Mouse (Mus musculus): Measurements from ENCODE around the gene Sst. TPM values are rescaled to one million over a fixed set of nuclear protein-coding genes. Genes with fewer than 3 reads are reported as not detected.

Gene Sst
- polyA plus RNA-seq, 1 experiment from 2014 or later = not detected

- Histone ChIP-seq H3K4me3 (replicated peaks; ENCODE audit: low read depth, low read length) (no peak overlapping the region), H3K36me3 (ENCODE audit: insufficient read depth, low read length) (no peaks in the 10 kb centered on the region), H3K9me3 (replicated peaks; ENCODE audit: low read length) (no peaks in the 10 kb centered on the region), H3K4me2 (ENCODE audit: low read length) (no peak overlapping the region), H3K4me1 (replicated peaks; ENCODE audit: insufficient read depth, low read length) (no peaks in the 10 kb centered on the region), H3K9ac (ENCODE audit: low read depth, low read length) (no peak overlapping the region), H3K27me3 (ENCODE audit: insufficient read depth, low read length) (no peaks in the 10 kb centered on the region), H3K27ac (no peak overlapping the region)
- ATAC-seq (replicated peaks; ENCODE audit: low FRiP score, low read depth) (no peak), DNase-seq (ENCODE audit: low spot score) (no peak)
- TF ChIP-seq CTCF (IDR thresholded peaks at IDR 0.05; ENCODE audit: low read depth) = no peak
- 76% methylated on average over 7 of the region's 7 CpGs for WGBS
Measured at GRCm38 (mm10) chr16:23901411-23901810, 10.7 kb upstream of the Sst start.

DNA sequence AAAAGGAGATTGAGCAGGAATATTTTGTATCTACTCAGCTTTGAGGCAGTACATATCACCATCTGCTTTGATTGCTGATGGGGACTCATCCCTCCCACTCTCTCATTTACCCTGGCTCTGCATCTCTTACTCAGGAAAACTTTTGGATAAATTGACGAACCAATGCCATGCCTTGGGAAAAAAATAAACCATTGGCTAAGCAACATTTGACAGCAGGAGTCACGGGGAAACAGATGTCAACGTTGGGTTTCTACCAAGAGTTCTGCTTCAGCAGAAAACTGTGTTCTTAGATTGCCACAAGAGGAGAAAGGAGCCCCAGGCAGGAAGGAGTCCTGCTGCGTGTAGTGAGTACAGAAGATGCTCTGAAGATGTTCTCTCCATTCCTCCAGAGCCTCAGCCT, 9.3 kb upstream of the Sst start:
- Histone ChIP-seq H3K4me2 (ENCODE audit: low read length) (no peak overlapping the region), H3K9me3 (replicated peaks; ENCODE audit: low read length) (no peaks in the 10 kb centered on the region), H3K9ac (ENCODE audit: low read depth, low read length) (no peak overlapping the region), H3K27me3 (ENCODE audit: insufficient read depth, low read length) (no peaks in the 10 kb centered on the region), H3K4me3 (replicated peaks; ENCODE audit: low read depth, low read length) (no peak overlapping the region), H3K27ac (no peak overlapping the region), H3K36me3 (ENCODE audit: insufficient read depth, low read length) (no peaks in the 10 kb centered on the region), H3K4me1 (replicated peaks; ENCODE audit: insufficient read depth, low read length) (no peaks in the 10 kb centered on the region)
- WGBS = 80% methylated on average over 4 of the region's 4 CpGs
- DNase-seq (ENCODE audit: low spot score) (no peak), ATAC-seq (replicated peaks; ENCODE audit: low FRiP score, low read depth) (no peak)
- no peak for TF ChIP-seq CTCF (IDR thresholded peaks at IDR 0.05; ENCODE audit: low read depth)

- Histone ChIP-seq H3K27ac (no peak overlapping the region), H3K4me3 (replicated peaks; ENCODE audit: low read depth, low read length) (no peak overlapping the region; the same call in 1 of the 2 replicates), H3K36me3 (ENCODE audit: insufficient read depth, low read length) (no peaks in the 10 kb centered on the region), H3K27me3 (ENCODE audit: insufficient read depth, low read length) (no peaks in the 10 kb centered on the region), H3K9ac (ENCODE audit: low read depth, low read length) (no peak overlapping the region), H3K4me1 (replicated peaks; ENCODE audit: insufficient read depth, low read length) (no peaks in the 10 kb centered on the region), H3K4me2 (ENCODE audit: low read length) (peak overlapping the region; percentile 54), H3K9me3 (replicated peaks; ENCODE audit: low read length) (no peaks in the 10 kb centered on the region)
- WGBS = 11% methylated on average over 12 of the region's 12 CpGs
- no peak; the same call in 1 of the 2 replicates for ATAC-seq (replicated peaks; ENCODE audit: low FRiP score, low read depth)
- peak; percentile 87 for TF ChIP-seq CTCF (IDR thresholded peaks at IDR 0.05; ENCODE audit: low read depth)
- DNase-seq (ENCODE audit: low spot score) = peak; percentile 91
Measured at GRCm38 (mm10) chr16:23898840-23899239, 8.1 kb upstream of the Sst start.

DNA sequence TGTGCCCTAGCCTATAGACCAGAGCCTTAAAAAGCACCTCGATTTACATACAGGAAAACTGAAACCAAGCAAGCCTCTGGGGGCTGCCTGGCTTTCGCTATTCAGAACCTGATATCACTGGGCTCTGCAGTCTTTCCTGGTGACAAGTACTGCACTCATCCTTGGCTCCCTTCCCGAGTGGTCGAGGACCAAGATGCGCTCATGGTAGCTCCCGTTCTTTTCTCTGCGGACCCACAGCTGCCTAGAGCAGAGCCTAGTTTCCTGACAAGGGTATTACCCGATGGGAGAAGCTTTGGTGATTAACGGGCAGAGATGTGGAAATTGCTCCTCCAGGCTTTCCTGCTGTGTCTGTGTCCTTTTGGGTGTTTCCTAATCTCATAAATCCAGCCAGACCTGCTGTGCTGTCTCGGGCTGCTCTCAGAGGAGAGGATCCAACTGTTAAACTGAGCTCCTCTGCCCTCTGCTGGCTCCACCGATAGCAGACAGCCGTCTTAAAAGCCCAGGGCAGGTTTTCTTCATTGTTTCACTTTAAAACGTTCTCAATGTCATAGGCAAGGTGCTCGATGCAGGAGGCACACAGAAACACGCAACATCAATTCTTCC, 7.3 kb upstream of the Sst start:
- no peaks in the 10 kb centered on the region for H3K36me3 ChIP-seq (ENCODE audit: insufficient read depth, low read length)
- DNase-seq (ENCODE audit: low spot score) (peak; percentile 95), ATAC-seq (replicated peaks; ENCODE audit: low FRiP score, low read depth) (peak; percentile 68; the same call in 1 of the 2 replicates)
- H3K4me2 ChIP-seq (ENCODE audit: low read length) = peak overlapping the region; percentile 54
- no peaks in the 10 kb centered on the region for H3K9me3 ChIP-seq (replicated peaks; ENCODE audit: low read length)
- TF ChIP-seq CTCF (IDR thresholded peaks at IDR 0.05; ENCODE audit: low read depth) = peak; percentile 87
- WGBS = 3% methylated on average over 15 of the region's 15 CpGs
- H3K4me1 ChIP-seq (replicated peaks; ENCODE audit: insufficient read depth, low read length) = no peaks in the 10 kb centered on the region
- H3K27me3 ChIP-seq (ENCODE audit: insufficient read depth, low read length) = no peaks in the 10 kb centered on the region; the same call in 1 of the 2 replicates
- H3K9ac ChIP-seq (ENCODE audit: low read depth, low read length) = no peak overlapping the region
- no peak overlapping the region for H3K27ac ChIP-seq
- H3K4me3 ChIP-seq (replicated peaks; ENCODE audit: low read depth, low read length) = peak overlapping the region; percentile 8; the same call in 1 of the 2 replicates

GRCm38 (mm10) chr16:23897486-23897885, 6.7 kb upstream of the Sst start:
- Histone ChIP-seq H3K9ac (ENCODE audit: low read depth, low read length) (no peak overlapping the region), H3K36me3 (ENCODE audit: insufficient read depth, low read length) (no peaks in the 10 kb centered on the region), H3K27ac (no peak overlapping the region), H3K4me3 (replicated peaks; ENCODE audit: low read depth, low read length) (peak overlapping the region; percentile 8; the same call in 1 of the 2 replicates), H3K4me1 (replicated peaks; ENCODE audit: insufficient read depth, low read length) (no peaks in the 10 kb centered on the region), H3K9me3 (replicated peaks; ENCODE audit: low read length) (no peaks in the 10 kb centered on the region), H3K27me3 (ENCODE audit: insufficient read depth, low read length) (no peaks in the 10 kb centered on the region; the same call in 1 of the 2 replicates), H3K4me2 (ENCODE audit: low read length) (peak overlapping the region; percentile 54)
- ATAC-seq (replicated peaks; ENCODE audit: low FRiP score, low read depth) (no peak), DNase-seq (ENCODE audit: low spot score) (peak; percentile 13)
- TF ChIP-seq CTCF (IDR thresholded peaks at IDR 0.05; ENCODE audit: low read depth) = no peak
- WGBS = 23% methylated on average over 5 of the region's 5 CpGs

GRCm38 (mm10) chr16:23895135-23895534, 4.4 kb upstream of the Sst start:
- H3K4me3 ChIP-seq (replicated peaks; ENCODE audit: low read depth, low read length) = no peak overlapping the region
- no peaks in the 10 kb centered on the region for H3K36me3 ChIP-seq (ENCODE audit: insufficient read depth, low read length)
- no peak overlapping the region for H3K27ac ChIP-seq
- no peak for ATAC-seq (replicated peaks; ENCODE audit: low FRiP score, low read depth)
- H3K4me1 ChIP-seq (replicated peaks; ENCODE audit: insufficient read depth, low read length) = no peaks in the 10 kb centered on the region
- H3K9me3 ChIP-seq (replicated peaks; ENCODE audit: low read length) = no peaks in the 10 kb centered on the region
- peaks cover 11% of the 10 kb centered on the region for H3K27me3 ChIP-seq (ENCODE audit: insufficient read depth, low read length)
- no peak overlapping the region for H3K4me2 ChIP-seq (ENCODE audit: low read length)
- DNase-seq (ENCODE audit: low spot score) = no peak
- 82% methylated on average over 3 of the region's 3 CpGs for whole genome bisulfite sequencing
- H3K9ac ChIP-seq (ENCODE audit: low read depth, low read length) = no peak overlapping the region
- TF ChIP-seq CTCF (IDR thresholded peaks at IDR 0.05; ENCODE audit: low read depth) = no peak

DNA sequence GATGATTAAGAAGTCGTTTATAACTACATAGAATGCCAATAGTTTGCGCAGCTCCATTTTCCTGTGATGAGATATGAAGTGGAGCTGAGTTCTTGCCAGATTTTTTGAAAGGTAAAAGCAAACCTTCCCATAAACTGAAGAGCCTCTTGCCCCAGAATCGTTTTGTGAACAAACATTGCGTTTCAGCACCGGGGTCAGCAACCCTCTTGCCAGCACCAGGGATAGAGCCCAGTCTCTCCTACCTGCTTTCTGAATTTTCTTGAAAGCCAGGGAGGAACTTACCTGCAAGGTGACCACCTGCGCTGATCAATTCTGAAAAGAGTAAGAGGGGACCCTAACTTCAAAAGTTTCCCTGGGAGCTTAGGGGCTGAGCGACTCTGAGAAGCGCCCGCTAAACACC, 607 bp downstream of the Sst start:
- DNase-seq (ENCODE audit: low spot score) = peak; percentile 66
- Histone ChIP-seq H3K36me3 (ENCODE audit: insufficient read depth, low read length) (no peaks in the 10 kb centered on the region), H3K4me1 (replicated peaks; ENCODE audit: insufficient read depth, low read length) (no peaks in the 10 kb centered on the region), H3K27me3 (ENCODE audit: insufficient read depth, low read length) (peaks cover 11% of the 10 kb centered on the region), H3K4me2 (ENCODE audit: low read length) (no peak overlapping the region), H3K27ac (no peak overlapping the region), H3K9me3 (replicated peaks; ENCODE audit: low read length) (no peaks in the 10 kb centered on the region), H3K4me3 (replicated peaks; ENCODE audit: low read depth, low read length) (no peak overlapping the region), H3K9ac (ENCODE audit: low read depth, low read length) (no peak overlapping the region)
- TF ChIP-seq CTCF (IDR thresholded peaks at IDR 0.05; ENCODE audit: low read depth) = no peak
- 11% methylated on average over 9 of the region's 9 CpGs for WGBS
- no peak for ATAC-seq (replicated peaks; ENCODE audit: low FRiP score, low read depth)

Data from kidney, postnatal 0 days (tissue).